Mouse (Mus musculus) spleen, adult 2 months (tissue): Measurements from ENCODE around the gene Ank2. TPM values are rescaled to one million over a fixed set of nuclear protein-coding genes. Genes with fewer than 3 reads are reported as not detected.

ENCODE experiments used
- DNase-seq, 2 experiments: peaks; one replicate each; pipeline versions ENCODE4 v3.0.0 to v3.0.0-alpha.2; 2012 to 2021; ENCODE audit warnings: low spot score in 2 of 2, low read depth in 1 of 2
- H3K27ac ChIP-seq: fragments of 200-500 bp; 2 replicates; pipeline ENCODE4 v1.5.1; 2012; ENCODE audit warnings: low read length, inconsistent platforms; ENCODE audit not compliant: insufficient read depth
- H3K27me3 ChIP-seq: fragments of 200-500 bp; 2 replicates; pipeline ENCODE4 v1.6.1; 2012; ENCODE audit warnings: mild to moderate bottlenecking, moderate library complexity, low read length, inconsistent platforms; ENCODE audit not compliant: control insufficient read depth, insufficient read depth
- H3K36me3 ChIP-seq: fragments of 200-500 bp; 2 replicates; pipeline ENCODE4 v1.6.1; 2012; ENCODE audit warnings: mild to moderate bottlenecking, low read length, inconsistent platforms; ENCODE audit not compliant: control insufficient read depth, insufficient read depth
- H3K4me1 ChIP-seq: fragments of 200-500 bp; 2 replicates; pipeline ENCODE4 v1.6.1; 2011; ENCODE audit warnings: inconsistent platforms; ENCODE audit not compliant: control insufficient read depth, insufficient read depth, insufficient read length
- H3K4me3 ChIP-seq: fragments of 200-500 bp; 2 replicates; pipeline ENCODE4 v1.5.1; 2011; ENCODE audit warnings: mild to moderate bottlenecking, inconsistent platforms; ENCODE audit not compliant: insufficient read depth, insufficient read length; ENCODE audit errors: extremely low read depth
- CTCF ChIP-seq: fragments of 200-500 bp; IDR thresholded peaks from 2 replicates; pipeline ENCODE4 v1.5.1; 2011; ENCODE audit warnings: mild to moderate bottlenecking, inconsistent platforms; ENCODE audit not compliant: insufficient read depth, insufficient read length, insufficient replicate concordance; ENCODE audit errors: extremely low read depth
- POLR2A ChIP-seq: fragments of 200-500 bp; IDR thresholded peaks from 2 replicates; pipeline ENCODE4 v1.6.1; 2011; ENCODE audit warnings: low read depth, low read length, inconsistent platforms
- WGBS: fragments of 180-500 bp; shearing (Covaris S2); methylation state at CpG from one replicate; pipeline ENCODE4 v1.1.7; 2018; 5-methylcytosine and 5-hydroxymethylcytosine counted together
- polyA plus RNA-seq: library from polyadenylated mRNA; depleted of rRNA; stranded (reverse); fragments of >200 nt; gene quantifications from 2 replicates; pipeline ENCODE4 v1.2.3, GENCODE M21; 2012

The Ank2 gene
- polyA plus RNA-seq, 1 experiment = 2.1 TPM

GRCm38 (mm10) chr3:127208871-127209270, 290.3 kb downstream of the Ank2 start:
- Histone ChIP-seq H3K4me1 (no peaks in the 10 kb centered on the region), H3K4me3 (no peak overlapping the region), H3K27me3 (no peaks in the 10 kb centered on the region), H3K36me3 (no peaks in the 10 kb centered on the region), H3K27ac (no peak overlapping the region)
- 88% methylated on average over 5 of the region's 5 CpGs for WGBS
- TF ChIP-seq CTCF (no peak), POLR2A (no peak)
- DNase-seq = no peak

DNA sequence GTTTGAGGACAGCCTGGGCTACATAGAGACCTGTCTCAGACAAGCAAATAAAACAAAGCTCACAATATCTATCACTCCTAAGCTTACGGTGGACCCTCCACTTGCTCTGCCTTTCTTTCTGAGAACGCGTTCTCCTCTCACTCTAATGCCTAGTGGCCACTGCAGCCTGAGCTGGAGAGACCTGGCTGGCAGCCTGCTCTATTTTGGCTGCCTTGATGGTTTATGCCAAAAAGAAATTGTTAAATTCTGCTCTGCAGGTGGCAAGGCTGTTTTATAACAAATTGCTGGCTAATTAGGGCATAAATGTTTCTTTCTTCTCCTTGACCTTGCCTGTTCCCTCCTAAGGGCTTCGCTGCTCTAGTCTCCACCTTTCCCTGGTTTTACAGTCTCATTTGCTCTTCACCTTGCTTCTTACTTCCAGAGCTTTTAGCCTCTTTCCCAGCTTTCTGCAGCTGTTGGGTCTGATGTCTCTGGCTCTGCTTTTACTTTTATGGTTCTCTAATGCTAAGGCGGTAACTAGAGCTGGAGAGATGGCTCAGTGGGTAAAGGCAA, 293.2 kb downstream of the Ank2 start:
- H3K4me3 ChIP-seq = no peak overlapping the region
- H3K36me3 ChIP-seq = no peaks in the 10 kb centered on the region
- no peak for DNase-seq
- no peak for TF ChIP-seq POLR2A
- no peak for TF ChIP-seq CTCF
- no peaks in the 10 kb centered on the region for H3K4me1 ChIP-seq
- 92% methylated on average over 5 of the region's 5 CpGs for WGBS
- H3K27me3 ChIP-seq = no peaks in the 10 kb centered on the region
- H3K27ac ChIP-seq = no peak overlapping the region

DNA sequence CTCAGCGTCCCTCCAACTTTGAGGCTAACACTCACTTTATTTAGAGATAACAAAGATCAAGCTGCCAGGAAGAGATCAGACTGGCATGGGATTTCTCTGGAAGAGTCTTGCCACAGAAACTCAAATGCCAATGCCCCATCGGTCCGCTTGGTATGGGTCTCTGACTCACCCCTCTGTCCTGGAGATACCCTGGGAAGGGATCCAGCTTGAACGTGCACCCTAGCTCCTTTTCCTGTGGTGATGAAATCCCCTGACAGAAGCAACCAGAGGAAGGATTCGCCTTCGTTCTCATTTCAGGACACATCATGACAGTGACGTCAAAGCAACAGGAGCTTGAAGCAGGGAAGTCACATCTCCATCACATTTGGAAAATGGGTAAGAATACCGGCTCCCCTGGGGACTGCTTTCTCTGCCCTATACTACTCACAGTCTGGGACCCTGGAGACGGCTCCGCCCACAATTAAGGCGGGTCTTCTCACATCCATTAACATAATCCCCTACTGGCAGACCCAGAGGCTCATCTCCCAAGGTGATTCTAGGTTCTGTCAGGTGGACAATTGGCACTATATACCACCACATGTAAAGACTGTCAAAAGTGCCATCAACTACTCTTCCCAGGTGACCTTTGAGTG, 296.6 kb downstream of the Ank2 start:
- H3K4me3 ChIP-seq = no peak overlapping the region
- no peak for TF ChIP-seq CTCF
- TF ChIP-seq POLR2A = no peak
- no peaks in the 10 kb centered on the region for H3K27me3 ChIP-seq
- no peaks in the 10 kb centered on the region for H3K4me1 ChIP-seq
- DNase-seq = no peak
- no peaks in the 10 kb centered on the region for H3K36me3 ChIP-seq
- H3K27ac ChIP-seq = no peak overlapping the region
- 70% methylated on average over 11 of the region's 11 CpGs for WGBS

GRCm38 (mm10) chr3:127200789-127201188, 298.4 kb downstream of the Ank2 start:
- H3K4me3 ChIP-seq = no peak overlapping the region
- H3K27ac ChIP-seq = no peak overlapping the region
- TF ChIP-seq CTCF = no peak
- H3K4me1 ChIP-seq = no peaks in the 10 kb centered on the region
- WGBS = 79% methylated on average over 3 of the region's 3 CpGs
- DNase-seq = no peak
- no peaks in the 10 kb centered on the region for H3K27me3 ChIP-seq
- H3K36me3 ChIP-seq = no peaks in the 10 kb centered on the region

DNA sequence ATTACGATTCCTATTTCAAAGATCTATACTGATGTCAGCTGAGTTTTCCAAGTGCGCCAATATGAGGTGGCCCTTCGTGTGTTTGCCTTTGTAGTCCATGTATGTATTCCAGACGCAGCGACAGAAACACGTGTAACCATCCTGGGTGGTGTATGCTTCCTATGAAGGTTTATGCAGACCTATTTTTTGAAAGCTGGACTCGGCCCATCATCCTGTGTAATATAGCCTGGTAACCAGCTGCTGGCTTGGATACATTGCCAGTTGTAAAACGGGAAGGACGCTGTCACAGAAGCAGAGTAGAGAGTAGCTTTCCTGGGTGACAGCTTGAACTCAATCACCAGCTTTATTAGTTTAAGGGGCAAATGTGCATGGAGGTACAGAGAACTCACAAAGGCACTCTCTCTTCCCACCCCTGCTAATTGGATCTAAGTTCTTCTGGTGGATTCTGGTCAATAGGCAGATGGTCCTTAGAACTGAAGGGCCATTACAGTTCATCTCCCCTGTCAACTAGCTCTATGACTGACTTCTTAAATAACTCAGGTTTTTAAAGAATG, 300.0 kb downstream of the Ank2 start:
- H3K4me1 ChIP-seq = no peaks in the 10 kb centered on the region
- no peak for TF ChIP-seq POLR2A
- TF ChIP-seq CTCF = no peak
- WGBS = 93% methylated on average over 9 of the region's 9 CpGs

GRCm38 (mm10) chr3:127198656-127199055, 300.5 kb downstream of the Ank2 start:
- Histone ChIP-seq H3K27ac (no peak overlapping the region), H3K27me3 (no peaks in the 10 kb centered on the region), H3K4me1 (no peaks in the 10 kb centered on the region), H3K36me3 (no peaks in the 10 kb centered on the region), H3K4me3 (no peak overlapping the region)
- whole genome bisulfite sequencing = 94% methylated on average over 7 of the region's 7 CpGs
- no peak for TF ChIP-seq POLR2A
- TF ChIP-seq CTCF = no peak
- no peak for DNase-seq

More for the DNA sequence above, 300.0 kb downstream of the Ank2 start:
- DNase-seq = no peak
- Histone ChIP-seq H3K27ac (no peak overlapping the region), H3K4me3 (no peak overlapping the region), H3K36me3 (no peaks in the 10 kb centered on the region), H3K27me3 (no peaks in the 10 kb centered on the region)

DNA sequence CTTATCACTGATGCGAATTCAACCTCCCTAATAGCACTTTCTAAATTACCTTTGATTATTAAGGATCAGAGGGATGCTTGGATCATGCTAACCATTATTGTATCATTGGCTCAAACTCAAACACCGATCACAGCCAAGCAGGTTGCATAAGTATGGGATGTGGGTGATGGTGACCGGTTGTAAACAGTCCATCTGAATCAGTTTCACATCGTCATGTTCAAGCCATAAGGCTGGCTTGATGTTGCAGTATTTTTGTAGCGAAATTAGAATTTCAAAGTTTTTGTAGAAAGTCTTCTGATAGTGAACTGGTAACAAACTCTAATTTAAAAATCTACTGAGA, 310.4 kb downstream of the Ank2 start:
- TF ChIP-seq CTCF (no peak), POLR2A (no peak)
- DNase-seq = no peak
- Histone ChIP-seq H3K4me1 (no peaks in the 10 kb centered on the region), H3K4me3 (no peak overlapping the region), H3K36me3 (no peaks in the 10 kb centered on the region), H3K27ac (no peak overlapping the region), H3K27me3 (no peaks in the 10 kb centered on the region)
- 90% methylated on average over 5 of the region's 5 CpGs for WGBS
